Mouse (Mus musculus) midbrain, embryonic 10.5 days (tissue): ENCODE results near the gene Esrrb. TPM values are rescaled to one million over a fixed set of nuclear protein-coding genes. Genes with fewer than 3 reads are reported as not detected.

ENCODE experiments used
- DNase-seq: peaks from one replicate; pipeline ENCODE4 v3.0.0-alpha.2; 2017; ENCODE audit warnings: low spot score
- H3K27ac ChIP-seq: fragments of 300-500 bp; sonication (generic); replicated peaks from 2 replicates; pipeline ENCODE4 v1.5.1; 2016; ENCODE audit warnings: mild to moderate bottlenecking
- H3K27me3 ChIP-seq: fragments of 300-500 bp; sonication (generic); 2 replicates; pipeline ENCODE4 v1.6.1; 2016; ENCODE audit warnings: low read depth, mild to moderate bottlenecking; ENCODE audit not compliant: poor library complexity, severe bottlenecking
- H3K36me3 ChIP-seq: fragments of 300-500 bp; sonication (generic); 2 replicates; pipeline ENCODE4 v1.6.1; 2016; ENCODE audit warnings: mild to moderate bottlenecking, moderate library complexity
- H3K4me1 ChIP-seq: fragments of 300-500 bp; sonication (generic); 2 replicates; pipeline ENCODE4 v1.6.1; 2016
- H3K4me3 ChIP-seq: fragments of 300-500 bp; sonication (generic); 2 replicates; pipeline ENCODE4 v1.5.1; 2016; ENCODE audit warnings: mild to moderate bottlenecking, moderate library complexity
- H3K9me3 ChIP-seq: fragments of 300-500 bp; sonication (generic); replicated peaks from 2 replicates; pipeline ENCODE4 v1.6.1; 2016; ENCODE audit warnings: mild to moderate bottlenecking
- WGBS: fragments of 180-500 bp; shearing (Covaris S2); methylation state at CpG from one replicate; pipeline ENCODE4 v1.1.7; 2016; 5-methylcytosine and 5-hydroxymethylcytosine counted together
- polyA plus RNA-seq: library from polyadenylated mRNA; unstranded; fragments of >200 nt; fragmentation: Nextera tagmentation; extraction: Ambion mirVana; gene quantifications from 2 replicates; pipeline ENCODE4 v1.2.1, GENCODE M21; 2016

Esrrb gene
- polyA plus RNA-seq, 1 experiment from 2014 or later = 0.28 TPM

DNA sequence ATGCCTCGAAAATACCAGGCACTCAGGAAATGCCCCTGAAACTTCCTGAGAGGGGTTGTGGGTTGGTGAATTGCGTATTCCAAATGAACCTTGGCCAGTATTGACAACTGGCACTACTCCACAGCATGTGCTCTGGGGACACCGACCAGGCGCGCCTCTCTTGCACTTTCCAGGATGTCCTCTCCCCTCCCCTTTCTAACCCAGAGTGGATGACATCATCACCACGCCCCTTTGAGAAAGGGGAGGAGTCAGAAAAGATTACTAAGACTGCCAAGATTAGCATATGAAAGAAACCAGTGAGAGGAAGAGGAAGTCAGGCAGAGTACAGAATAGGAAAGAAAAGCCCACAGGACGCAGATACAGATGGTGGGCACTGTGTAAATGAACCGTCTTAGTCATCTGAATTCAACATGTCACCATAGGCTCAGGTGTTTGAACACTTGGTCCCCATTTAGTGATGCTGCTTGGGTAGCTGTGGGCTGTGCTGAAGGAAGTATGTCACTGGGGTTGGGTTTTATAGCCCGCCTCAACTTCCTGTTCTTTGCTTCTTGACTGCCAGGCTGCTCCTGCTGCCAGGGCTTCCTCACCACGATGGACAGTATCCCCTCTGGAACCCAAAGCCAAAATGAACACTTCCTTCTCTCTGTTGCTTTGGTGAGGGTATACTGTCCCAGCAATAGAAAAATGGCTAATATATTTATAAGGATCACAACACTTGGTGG lies 196.0 kb downstream of the Esrrb start:
- DNase-seq = peak; percentile 23
- 55% methylated on average over 10 of the region's 10 CpGs for WGBS

DNA sequence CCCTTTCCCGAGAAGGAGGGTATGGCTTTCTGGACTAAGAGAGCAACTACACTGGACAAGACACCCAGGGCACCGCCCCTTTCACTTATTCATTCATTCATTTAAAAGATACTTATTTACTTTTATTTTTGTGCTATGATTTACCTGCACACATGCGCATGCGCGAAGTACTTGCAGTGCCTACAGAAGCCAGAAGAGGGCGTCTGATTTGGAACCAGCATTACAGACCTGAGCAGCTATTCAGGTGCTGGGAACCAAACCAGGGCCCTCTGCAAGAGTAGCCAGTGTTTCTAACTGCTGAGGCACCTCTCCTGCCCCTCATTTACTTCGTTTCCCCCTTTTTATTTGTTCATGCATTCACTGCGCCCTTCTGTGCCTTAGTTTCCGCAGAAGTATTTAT lies 198.0 kb downstream of the Esrrb start:
- no peak for DNase-seq
- H3K27ac ChIP-seq = no peak overlapping the region
- no peaks in the 10 kb centered on the region for H3K36me3 ChIP-seq
- no peaks in the 10 kb centered on the region for H3K27me3 ChIP-seq
- WGBS = 89% methylated on average over 9 of the region's 9 CpGs
- peaks cover 13% of the 10 kb centered on the region for H3K4me1 ChIP-seq
- H3K9me3 ChIP-seq = no peaks in the 10 kb centered on the region
- no peak overlapping the region for H3K4me3 ChIP-seq

More for the DNA sequence above, 196.0 kb downstream of the Esrrb start:
- no peaks in the 10 kb centered on the region for H3K36me3 ChIP-seq
- H3K4me1 ChIP-seq = peaks cover 21% of the 10 kb centered on the region
- H3K4me3 ChIP-seq = no peak overlapping the region
- H3K9me3 ChIP-seq = no peaks in the 10 kb centered on the region
- H3K27me3 ChIP-seq = no peaks in the 10 kb centered on the region
- no peak overlapping the region for H3K27ac ChIP-seq

DNA sequence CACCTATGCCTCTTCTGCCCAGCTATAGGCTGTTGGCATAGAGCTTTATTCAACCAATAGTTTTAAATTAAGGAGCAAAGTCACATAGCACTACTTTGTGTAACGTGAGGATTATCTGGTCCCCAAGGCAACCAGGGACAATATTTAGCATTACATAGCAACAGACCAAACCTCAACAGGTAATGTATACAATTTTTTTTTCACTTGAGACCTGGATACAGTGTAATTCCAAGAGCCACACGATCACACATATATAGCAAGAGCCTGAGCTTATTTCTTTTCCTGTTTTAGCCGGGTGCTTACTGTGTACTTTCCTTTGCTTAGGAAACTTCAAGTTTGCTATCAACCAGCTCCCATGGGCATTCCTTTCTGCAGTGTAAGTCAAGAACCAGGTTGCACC lies 201.8 kb downstream of the Esrrb start:
- Histone ChIP-seq H3K9me3 (no peaks in the 10 kb centered on the region), H3K4me1 (no peaks in the 10 kb centered on the region), H3K27me3 (no peaks in the 10 kb centered on the region), H3K27ac (no peak overlapping the region), H3K4me3 (no peak overlapping the region), H3K36me3 (no peaks in the 10 kb centered on the region)
- DNase-seq = no peak
- WGBS = 88% methylated on average over 3 of the region's 3 CpGs

DNA sequence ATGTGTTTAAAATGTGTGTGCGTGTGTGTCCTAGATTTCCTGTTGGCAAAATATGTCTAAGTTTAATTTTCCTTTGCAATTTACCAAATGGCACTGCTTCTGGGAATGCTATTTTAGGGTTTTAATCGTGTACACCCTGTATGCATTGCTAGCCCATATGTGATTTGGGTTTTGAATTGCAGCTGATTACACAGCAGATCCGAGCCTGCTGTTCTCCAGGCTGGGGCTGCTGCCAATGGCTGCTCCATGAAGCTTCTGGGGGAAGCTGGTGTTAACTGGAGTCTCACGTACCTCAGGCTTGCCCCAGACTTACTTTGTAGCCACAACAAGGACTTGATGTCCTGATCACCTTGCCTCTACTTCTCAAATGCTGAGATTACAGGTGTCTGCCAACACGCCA lies 205.1 kb downstream of the Esrrb start:
- no peak for DNase-seq
- Histone ChIP-seq H3K9me3 (no peaks in the 10 kb centered on the region), H3K4me1 (no peaks in the 10 kb centered on the region), H3K27me3 (no peaks in the 10 kb centered on the region), H3K4me3 (no peak overlapping the region), H3K36me3 (no peaks in the 10 kb centered on the region), H3K27ac (no peak overlapping the region)
- 84% methylated on average over 5 of the region's 5 CpGs for WGBS

Other genes starting within 250 kb of the Esrrb start
- gene Gpatch2l, start 119.3 kb upstream of the Esrrb start, polyA plus RNA-seq = 18.2 and 20.1 TPM in 2 replicates